Mouse (Mus musculus) thymus, postnatal 25 days (tissue): ENCODE data around the gene Lhfpl5.
A peak's percentile ranks its signal among the peaks of the same experiment; 100 is the strongest.

Experiments
- DNase-seq: peaks from one replicate; pipeline ENCODE4 v3.0.0; 2022

Gene Lhfpl5

DNA sequence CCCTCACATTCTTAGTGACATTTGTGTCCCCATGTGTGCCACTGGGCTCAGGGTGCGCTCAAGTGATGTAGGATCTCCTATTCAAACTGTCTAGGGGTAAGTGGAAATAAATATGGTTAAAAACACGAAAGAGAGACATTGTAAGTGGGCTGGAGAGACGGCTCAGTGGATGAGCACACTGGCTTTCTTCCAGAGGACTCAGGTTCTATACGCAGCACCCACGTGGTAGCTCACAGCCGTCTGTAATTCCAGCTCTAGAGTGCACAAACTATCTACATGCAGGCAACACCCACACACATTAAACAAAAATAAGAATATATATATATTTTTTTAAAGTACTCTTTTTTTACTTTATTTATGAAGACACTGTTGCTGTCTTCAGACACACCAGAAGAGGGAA lies 2.5 kb upstream of the Lhfpl5 start:
- DNase-seq, result no peak

DNA sequence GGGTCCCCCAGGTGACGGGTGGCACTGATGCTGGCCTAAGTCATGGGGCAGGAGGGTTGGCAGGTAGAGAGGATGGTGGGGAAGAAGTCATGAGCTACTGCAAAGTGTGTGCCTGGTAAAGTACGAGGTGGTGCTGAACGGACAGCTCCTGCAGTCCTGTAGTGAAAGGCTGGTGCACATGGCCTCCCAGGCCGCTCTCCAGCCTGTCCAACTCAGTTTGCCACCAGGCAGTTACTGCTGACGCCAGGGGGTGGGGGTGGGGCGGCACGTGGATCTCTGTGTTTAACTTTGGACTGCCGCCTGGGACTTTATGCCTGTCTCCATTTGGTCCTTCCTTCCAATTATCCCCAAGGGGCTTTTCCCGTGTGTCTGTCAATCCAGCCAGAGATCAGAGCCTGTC lies 5.0 kb downstream of the Lhfpl5 start:
- DNase-seq, result peak; percentile 38

DNA sequence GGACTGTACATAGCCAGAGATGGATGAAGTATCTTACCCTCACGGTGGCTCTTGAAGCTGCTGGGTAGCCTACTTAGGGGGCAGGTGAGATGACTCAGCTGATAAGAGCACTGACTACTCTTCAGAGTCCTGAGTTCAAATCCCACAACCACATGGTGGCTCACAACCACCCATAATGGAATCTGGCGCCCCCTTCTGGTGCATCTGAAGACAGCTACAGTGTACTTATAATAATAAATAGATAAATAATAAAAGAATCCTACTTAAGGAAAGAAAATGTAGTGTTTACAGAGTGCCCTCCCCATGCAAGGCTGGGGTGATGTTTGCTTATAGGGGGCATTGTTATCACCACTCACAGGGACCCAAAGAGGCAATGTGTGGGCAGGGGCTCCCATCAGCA lies 5.6 kb downstream of the Lhfpl5 start:
- no peak for DNase-seq

DNA sequence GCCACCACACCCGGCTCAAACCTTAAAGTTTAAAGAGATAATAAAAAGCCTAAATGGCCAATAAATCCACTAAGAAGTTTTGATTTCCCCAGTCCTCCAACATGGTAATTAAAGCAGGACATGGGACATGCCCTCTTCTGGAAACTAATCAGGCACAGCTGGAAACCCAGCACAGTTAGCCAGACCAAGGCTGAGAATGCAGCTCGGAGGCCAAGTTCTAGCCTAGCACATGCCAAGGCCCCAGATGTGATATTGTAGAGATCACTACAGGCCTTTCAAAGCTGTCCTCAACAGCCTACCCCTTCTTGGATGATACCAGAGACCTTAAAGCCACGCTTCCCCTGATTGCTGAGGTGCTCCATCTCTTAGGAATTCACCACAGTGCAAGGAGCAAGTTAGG lies 11.1 kb downstream of the Lhfpl5 start:
- DNase-seq, result no peak

DNA sequence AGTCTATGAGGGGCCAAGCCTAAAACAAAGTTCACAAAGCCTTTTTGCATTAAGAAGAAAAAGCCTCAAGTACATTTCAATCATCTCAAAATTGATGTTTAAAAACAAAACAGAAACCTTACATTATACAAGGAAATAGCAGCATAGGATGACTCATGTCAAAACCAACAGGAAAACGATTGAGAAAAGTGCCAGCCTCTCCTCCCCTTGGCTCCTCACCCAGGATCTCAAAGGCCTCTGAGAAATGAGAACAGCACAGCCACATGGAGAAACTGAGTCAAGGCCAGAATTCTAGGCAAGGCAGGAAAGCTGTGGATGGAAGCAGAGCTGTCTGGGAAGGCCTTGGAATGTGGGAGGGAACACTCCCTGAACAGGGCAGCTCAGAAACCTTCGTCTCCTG lies 13.2 kb downstream of the Lhfpl5 start:
- no peak for DNase-seq

DNA sequence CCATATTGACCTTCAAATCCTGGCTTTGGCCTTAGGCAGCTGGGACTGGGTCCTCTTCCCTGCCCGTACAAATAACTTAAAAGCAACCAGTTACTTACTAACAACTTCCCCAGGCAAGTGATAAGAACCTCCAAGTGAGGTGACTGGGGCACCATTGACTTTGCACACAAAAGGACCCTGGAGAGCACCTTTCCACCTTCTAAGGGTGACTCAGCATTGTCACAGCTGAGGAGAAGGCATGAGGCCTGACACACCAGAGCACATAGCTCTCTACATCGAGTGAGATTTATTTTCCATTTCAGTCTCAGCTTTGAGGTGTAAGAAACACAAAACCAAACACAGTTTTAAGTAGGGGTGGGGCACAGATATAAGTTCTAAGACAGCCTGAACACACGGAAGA lies 15.2 kb downstream of the Lhfpl5 start:
- no peak for DNase-seq

DNA sequence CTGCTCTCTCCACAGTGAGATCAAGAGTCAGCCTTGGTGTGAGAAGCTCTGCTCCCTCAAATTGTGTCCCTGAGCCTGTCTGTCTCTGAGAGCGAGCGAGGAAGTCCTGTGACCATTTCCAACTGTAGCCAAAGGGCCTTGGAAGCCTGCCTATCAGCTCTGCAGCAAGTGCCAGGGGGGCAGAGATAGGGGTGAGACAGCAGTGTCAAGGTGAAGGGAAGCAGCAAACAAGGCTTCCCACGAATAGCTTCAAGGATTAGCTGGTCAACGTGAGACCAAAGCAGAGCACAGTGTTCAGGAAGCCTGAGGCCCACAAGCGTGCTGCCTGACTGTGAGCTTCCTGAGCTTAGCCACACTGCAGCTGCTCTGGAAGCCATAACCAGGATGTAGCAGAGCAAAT lies 16.0 kb downstream of the Lhfpl5 start:
- DNase-seq, result no peak

DNA sequence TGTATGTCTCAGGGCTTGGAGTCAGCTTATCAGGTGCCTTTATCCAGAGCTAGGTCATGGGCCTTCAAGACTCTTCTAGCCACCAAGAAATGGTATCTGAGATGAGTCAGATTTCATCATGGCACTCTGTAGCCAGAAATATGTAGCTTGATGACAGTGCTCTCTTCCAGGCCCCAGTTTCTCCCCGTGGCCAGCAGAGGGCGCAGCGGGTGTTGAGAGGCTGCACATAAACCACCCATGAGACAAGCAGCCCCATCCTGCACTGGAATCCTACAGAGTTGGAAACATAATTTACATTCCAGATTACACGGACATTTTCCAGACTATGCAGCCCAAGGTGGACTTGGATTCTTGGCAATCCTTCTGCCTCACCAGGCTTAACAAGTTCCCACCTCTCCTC lies 17.6 kb downstream of the Lhfpl5 start:
- peak; percentile 79 for DNase-seq

DNA sequence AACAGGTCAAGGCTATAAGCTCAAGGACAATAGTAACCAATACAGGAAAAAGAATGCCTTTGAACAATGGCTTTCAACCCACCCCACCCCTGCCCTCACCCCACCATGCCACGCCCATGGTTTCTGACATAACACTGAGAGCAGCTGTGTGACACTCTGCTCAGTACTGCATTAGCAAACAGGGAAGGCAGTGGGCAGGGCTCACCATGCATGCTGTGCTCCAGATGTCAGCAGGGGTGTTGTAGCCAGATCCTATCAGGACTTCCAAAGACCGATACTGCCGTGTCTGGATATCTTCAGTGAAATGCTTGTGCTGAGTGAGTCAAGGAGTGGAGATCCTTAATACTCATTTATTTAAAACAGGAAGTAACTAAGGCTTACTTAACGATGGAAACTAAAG lies 18.5 kb downstream of the Lhfpl5 start:
- DNase-seq, result no peak

DNA sequence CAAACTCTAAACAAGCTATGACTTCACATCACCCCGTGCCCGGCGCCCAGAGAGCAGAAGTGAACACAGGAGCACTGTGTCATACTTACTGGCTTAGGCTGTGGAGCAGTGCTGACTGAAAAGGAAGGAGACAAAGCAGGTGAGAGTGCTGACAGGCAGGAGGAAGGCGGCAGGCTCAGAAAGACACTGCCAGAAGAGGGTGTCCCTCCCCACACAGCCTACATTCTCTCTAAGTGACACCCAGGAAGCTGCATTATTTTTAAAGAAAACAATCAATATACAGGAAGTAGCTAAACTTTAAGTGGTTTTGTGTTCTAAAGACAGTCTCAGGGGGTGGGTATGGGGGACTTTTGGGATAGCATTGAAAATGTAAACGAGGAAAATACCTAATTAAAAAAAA lies 25.3 kb downstream of the Lhfpl5 start:
- DNase-seq, result no peak

DNA sequence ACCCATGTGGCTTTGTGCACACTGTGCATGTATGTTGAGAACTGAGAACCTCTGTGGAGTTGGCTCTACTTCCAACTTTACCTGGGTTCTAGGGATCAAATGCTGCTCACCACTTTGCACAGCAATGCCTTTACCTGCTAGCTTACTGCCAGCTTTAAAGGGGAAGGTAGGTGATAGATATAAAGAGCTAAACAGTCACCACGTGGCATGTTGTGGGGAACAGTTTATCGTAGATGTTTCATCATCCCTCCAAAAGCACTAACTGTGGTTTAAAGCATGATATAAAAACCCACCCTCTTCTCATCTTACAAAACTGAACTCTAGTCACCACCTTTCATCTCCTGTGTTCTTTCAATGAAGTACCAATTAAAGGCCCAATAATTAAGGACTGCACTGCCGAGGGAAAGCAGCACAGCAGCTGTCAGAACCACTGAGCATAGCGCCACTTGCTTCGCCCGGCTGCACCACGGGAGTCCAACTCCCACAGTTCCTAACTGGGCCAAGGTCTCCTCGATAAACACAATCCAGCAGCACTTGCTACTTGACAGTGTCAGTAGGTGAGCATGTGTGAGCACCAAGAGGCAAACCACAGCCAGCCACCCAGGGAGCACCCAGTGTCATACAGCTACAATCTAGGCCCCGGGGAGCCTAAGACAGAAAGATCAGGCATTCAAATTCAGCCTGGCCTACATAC lies 26.3 kb downstream of the Lhfpl5 start:
- no peak for DNase-seq

DNA sequence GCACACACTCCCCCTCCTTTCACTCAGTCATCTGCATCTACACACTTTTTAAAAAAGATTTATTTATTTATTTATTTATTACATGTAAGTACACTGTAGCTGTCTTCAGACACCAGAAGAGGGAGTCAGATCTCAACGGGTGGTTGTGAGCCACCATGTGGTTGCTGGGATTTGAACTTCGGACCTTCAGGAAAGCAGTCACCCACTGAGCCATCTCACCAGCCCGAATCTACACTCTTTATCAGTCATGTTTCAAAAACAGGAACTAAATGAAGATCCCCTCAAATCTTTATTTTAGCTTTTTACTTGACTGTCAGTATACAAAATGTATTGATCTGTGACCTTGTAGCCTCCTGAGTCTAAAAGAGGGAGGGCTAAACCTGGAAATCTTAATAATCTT lies 34.1 kb downstream of the Lhfpl5 start:
- no peak for DNase-seq

DNA sequence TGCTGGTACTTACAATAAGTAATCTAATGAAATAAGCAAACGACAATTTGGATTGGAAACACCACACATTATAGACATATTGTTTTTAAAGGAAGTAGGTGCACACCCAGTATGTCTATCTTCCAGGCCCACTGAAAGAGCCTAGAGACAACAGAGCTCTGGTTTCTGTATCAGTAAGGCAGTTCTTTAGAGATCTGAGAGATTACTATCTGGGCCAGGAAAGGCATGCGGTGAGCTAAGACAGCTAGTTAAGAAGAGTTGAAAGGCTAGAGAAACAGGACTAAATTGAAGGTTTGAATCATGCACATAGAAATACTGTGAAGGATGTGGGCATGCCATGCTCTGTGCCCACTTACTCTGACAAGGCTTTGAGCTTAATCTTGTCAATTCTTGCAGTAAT lies 37.2 kb downstream of the Lhfpl5 start:
- peak; percentile 39 for DNase-seq

DNA sequence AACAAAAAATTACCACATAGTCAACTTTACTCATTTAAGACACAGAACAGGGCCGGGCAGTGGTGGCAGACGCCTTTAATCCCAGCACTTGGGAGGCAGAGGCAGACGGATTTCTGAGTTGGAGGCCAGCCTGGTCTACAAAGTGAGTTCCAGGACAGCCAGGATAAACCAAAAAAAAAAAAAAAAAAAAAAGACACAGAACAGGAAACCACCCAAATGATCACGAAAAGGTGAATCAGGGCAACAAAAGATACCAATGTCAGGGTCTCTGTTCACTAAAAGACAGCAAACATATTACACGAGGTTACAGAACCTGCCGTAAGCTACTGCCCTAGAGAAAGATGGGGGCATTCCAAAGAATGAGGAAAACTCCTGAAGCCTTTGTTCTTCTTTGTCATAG lies 37.7 kb downstream of the Lhfpl5 start:
- DNase-seq, result peak; percentile 13

DNA sequence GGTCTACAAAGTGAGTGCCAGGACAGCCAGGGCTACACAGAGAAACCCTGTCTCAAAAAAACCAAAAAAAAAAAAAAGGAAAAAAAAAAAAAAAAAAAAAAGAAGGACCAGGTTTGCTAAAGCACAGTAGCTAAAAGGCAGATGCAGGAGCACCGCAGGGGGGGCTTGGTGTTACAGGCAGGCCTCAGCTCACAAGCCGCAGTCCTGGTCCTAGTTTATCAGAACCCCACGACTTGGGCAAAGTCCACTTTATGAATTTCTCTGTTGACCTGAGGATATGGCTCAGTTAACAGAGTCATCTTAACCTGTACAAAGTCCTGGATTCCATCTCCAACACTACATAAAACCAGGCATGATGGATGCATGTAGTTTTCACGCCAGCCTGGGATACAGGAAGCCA lies 39.9 kb downstream of the Lhfpl5 start:
- DNase-seq, result no peak

DNA sequence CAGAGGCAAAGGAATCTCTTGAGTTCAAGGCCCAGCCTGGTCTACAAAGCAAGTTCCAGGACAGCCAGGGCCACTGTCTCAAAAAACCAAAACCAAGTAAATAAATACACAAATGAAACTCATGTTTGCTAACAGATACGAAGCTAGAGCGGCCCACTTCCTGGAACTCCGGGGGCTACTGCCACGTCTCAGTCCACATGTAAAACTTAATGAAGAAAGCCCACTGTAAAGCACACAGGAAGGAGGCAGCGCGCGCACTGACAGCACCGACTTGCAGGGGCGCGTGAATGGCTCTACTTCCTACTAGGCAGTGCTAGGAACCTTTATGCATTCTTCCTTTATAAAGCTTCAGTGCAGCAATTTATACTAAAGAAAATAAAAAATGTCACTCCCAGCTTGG lies 42.2 kb downstream of the Lhfpl5 start:
- no peak for DNase-seq

DNA sequence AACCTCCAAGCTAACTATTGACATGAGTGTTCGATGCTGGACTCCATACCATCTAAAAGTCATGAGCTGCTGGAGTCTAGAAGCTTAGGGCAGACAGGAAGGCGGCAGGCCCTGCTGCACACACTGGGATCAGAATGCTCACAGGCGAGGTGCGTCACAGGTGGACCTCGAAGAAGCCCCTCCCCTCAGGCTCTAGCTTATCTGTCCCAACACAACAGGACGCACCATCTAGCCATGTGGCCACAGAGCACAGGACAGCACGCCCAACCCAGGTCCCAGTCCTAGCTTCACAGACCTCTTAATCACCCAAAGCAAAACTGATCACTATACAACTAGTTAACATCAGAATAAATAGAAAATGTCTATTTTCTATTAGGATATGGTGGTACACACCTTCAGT lies 42.7 kb downstream of the Lhfpl5 start:
- no peak for DNase-seq

DNA sequence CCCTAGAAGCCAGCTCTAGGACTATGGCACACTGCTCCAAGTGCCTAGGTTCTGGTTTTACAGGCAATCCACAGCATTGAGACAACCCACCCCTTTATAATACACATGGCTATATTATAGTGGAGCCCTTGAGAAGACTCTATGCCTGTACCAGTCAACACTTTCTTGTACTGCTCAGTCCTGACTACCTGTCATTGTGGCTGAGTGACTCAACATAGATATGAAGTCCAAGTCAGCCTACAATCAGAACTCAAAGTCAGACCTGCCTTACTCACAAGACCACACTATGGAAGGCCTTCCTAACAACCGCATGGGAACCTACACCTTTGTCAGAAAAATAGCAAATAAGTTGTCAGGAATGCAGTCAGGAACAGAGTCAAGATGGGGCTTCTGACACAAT lies 43.3 kb downstream of the Lhfpl5 start:
- DNase-seq, result no peak

DNA sequence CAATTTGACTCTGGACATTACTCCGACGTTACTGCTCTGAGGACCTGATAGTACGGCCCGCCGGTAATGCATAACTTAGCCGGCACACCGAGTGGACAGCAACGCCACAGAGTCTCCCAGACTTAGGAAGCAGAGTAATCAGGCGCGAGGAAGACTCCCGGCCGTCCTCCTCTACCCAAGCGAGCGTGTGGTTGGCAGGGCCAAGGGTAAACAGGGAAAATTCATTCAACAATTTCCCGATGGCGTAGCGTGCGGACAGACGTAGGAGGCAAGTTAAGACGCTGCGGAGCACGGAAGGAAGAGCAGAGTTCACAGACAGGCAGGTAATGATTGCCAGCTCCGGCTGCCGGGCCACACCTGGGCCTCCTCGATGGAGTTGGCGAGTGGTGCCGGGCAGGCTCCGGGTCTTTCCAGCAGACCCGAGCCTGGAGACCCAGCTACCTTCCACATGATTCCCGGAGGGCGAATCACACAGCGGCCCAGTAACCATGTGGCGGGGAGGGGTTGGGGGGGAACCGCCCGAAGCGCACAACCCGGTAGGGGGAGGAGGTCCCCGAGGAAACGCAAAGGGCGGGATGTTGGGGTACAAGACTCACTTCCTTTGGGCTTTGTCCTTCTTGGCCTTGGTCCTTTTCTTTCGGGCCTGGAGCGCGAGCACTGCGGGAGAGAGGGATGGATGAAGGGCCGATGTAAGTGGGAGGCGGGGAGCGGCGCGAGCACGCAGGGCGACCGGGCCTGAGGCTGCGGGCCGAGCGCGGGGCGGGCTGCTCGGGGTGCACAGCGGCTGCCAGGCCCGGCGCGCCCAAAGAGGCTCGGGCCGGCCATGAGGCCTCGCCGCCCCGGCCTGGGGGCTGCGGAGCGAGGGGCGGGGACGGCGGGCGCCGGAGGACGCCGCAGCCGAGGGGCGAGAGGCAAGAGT lies 46.2 kb downstream of the Lhfpl5 start:
- DNase-seq, result peak; percentile 63

DNA sequence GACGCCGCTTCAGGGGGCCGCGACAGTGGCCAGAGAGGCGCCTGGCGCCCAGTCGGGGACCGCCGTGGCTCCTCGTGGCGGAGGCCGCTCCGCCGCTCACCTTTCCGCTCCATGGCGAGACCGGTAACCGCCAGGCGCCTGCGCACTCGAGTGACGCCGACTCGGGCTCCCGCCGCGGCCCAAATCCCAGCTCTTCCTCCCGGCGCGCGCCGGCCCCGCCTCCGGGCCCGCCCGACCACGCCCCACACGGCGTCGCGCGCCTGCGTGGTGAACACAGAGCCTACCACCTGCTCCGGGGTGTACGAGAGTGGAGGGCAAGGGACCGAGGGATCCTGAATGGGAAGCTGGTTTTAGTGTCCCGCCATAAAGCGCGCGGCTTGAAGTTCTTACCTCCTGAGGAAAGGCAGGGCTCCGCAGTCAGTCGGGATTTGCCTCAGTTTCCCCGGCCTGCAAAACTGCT lies 46.9 kb downstream of the Lhfpl5 start, which contains the start of gene Srpk1:
Gene Srpk1, minus strand, starts transcription at position 410 of the 460 bp plus-strand sequence.
- DNase-seq, result peak; percentile 92

DNA sequence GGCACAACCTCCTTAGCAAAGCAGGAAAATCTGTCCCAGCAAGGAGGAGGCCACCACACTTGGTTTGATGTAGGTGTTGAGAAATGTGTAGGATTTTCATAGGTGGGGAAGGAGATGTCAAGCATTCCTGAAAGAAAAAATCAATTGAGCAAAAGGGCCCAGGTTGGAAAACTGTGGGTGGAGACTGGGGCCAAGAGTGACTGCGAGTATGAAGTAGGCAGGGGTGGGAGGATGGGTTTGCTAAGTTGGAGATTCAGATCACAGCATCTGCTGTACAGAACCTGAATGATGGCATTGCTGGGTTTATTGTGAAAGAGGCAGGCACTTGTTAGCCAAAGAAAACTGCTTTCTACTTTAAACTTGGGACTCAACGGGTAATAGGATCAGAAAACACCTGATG lies 49.4 kb downstream of the Lhfpl5 start:
- no peak for DNase-seq

DNA sequence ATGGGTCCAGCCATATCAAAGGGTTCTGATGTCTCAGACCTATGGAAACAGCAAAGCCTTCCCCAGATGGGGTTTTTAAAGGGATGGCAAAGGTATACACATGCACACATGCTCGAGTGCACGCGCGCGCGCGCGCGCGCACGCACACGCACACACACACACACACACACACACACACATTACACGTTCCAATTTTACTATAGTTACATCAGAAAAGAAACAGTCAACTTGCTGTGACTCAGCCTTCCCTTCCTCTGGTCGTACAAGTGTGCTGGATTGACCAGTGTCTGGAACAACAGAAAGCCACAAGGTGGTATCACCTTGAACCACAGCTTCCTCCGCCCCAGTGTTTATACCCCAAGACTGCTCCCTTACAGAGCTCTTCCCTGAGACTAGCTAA lies 49.9 kb downstream of the Lhfpl5 start:
- DNase-seq, result no peak

DNA sequence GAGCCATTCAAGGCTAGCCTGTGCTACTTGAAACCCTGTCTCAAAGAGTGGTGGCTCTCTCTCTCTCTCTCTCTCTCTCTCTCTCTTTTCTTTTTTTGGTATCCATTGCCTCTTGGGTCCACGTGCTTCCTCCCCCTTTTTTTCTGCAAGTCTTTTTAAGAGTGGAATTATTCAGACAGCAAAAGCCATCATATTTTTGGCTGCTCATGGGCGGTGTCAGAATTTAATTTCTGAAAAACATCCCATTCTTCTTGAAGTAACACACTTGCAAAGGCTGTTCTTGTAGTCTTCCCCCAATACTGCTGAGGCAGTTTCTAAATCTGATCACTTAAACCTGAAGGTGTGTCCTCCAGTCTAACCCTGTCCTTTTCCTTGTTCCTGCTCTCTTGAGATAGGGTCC lies 51.5 kb downstream of the Lhfpl5 start:
- DNase-seq, result no peak
